Mouse (Mus musculus): ENCODE data around the gene Rilp. TPM values are rescaled to one million over a fixed set of nuclear protein-coding genes. Genes with fewer than 3 reads are reported as not detected.
A peak's percentile ranks its signal among the peaks of the same experiment; 100 is the strongest.

The Rilp gene
- total and polyA plus RNA-seq, 3 experiments, result 39.2 to 48.8 (median 40.5) TPM

DNA sequence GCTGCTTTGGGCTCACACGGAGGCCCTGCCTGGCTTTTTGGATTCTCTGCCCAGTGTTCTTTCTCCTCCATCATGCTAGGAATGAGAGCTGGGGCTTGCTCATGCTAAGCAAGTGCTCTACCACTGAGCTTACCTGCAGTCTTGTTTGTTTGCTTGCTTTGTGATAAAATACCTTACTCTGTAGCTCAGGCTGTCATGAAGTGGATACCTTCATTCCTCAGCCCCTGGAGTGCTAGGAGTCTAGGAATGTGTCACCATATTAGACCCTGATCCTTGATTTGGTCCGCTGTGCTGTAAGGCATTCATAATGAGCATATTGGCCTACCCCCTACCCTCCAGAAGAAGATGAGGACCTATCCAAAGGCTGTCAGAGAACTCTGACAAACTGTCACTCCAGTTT lies 12.9 kb downstream of the Rilp start:
- Histone ChIP-seq H3K79me2 (replicated peaks; ENCODE audit: control insufficient read depth, insufficient read depth, low read length) (no peaks in the 10 kb centered on the region), H3K36me3 (ENCODE audit: control insufficient read depth, insufficient read depth, low read length) (no peaks in the 10 kb centered on the region), H3K4me1 (ENCODE audit: control insufficient read depth, insufficient read depth, low read length) (no peaks in the 10 kb centered on the region), H3K9ac (ENCODE audit: low read depth, low read length) (no peak overlapping the region), H3K27me3 (ENCODE audit: control insufficient read depth, insufficient read depth, low read length) (no peaks in the 10 kb centered on the region), H3K4me3 (no peak overlapping the region), H3K27ac (no peak overlapping the region)
- WGBS, result 97% methylated on average over 2 of the region's 2 CpGs
- TF ChIP-seq CTCF (IDR thresholded peaks at IDR 0.05), result no peak
- TF ChIP-seq EP300 (IDR thresholded peaks at IDR 0.05; ENCODE audit: insufficient read depth, low read depth, low read length), result no peak
- TF ChIP-seq POLR2A (IDR thresholded peaks at IDR 0.05; ENCODE audit: insufficient read depth, low read depth, low read length), result no peak
- intact Hi-C loops (cut with DNase I), result no loop called here
- no peak for DNase-seq

DNA sequence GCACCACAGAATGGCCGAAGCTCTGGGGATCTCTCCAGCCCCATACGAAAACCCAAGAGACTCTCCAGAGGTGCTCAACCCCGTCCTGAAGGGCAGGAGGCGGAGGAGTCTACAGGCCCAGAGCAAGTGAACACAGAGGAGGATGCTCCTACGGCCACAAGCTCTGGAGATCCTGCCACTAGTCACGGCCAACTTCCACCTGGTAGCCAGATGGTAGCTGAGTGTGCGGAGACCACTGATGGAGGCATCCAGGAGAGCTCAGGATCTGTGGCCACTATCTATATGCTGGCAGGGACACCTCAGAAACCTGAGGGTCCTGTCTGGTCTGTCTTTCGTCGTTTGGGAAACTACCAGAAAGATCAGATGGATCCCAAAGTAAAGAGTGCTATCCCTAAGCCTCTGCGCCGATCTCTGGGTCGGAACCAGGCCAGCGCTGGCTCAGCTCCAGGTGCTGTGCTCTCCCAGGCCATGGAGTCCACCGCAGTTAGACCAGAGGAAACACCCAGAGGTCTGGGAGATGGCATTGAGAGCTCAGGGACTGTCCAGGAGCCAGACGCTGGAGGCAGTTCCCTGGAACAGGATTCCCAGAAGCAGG lies 15.7 kb downstream of the Rilp start:
- Histone ChIP-seq H3K79me2 (replicated peaks; ENCODE audit: control insufficient read depth, insufficient read depth, low read length) (no peaks in the 10 kb centered on the region), H3K4me3 (no peak overlapping the region), H3K4me1 (ENCODE audit: control insufficient read depth, insufficient read depth, low read length) (0 out of 2 replicates have a peak, but pooled peaks cover 1% of the 10 kb centered on the region), H3K36me3 (ENCODE audit: control insufficient read depth, insufficient read depth, low read length) (no peaks in the 10 kb centered on the region), H3K27me3 (ENCODE audit: control insufficient read depth, insufficient read depth, low read length) (no peaks in the 10 kb centered on the region), H3K27ac (no peak overlapping the region), H3K9ac (ENCODE audit: low read depth, low read length) (no peak overlapping the region)
- WGBS, result 85% methylated on average over 15 of the region's 15 CpGs
- TF ChIP-seq POLR2A (IDR thresholded peaks at IDR 0.05; ENCODE audit: insufficient read depth, low read depth, low read length) (no peak), CTCF (IDR thresholded peaks at IDR 0.05) (no peak), EP300 (IDR thresholded peaks at IDR 0.05; ENCODE audit: insufficient read depth, low read depth, low read length) (no peak)
- intact Hi-C loops (cut with DNase I), result no loop called here
- DNase-seq, result no peak

DNA sequence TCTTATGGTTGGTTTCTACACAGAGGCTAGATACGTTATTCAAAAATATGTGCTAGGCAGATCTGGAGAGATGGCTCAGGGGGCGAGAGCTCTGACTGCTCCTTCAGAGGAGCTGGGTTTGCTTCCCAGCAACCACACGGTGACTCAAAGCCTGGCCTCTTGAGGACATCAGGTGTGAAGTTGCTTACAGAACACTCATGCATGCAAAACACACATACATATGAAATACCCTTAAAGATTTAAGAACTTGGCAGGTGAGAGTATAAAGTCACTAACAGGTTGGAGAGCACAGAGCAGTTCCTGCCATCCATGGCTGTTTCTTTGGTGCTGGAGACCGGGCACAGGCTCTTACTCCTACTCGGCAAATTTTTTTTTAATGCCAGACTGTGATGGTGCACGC lies 17.0 kb downstream of the Rilp start:
- Histone ChIP-seq H3K27ac (no peak overlapping the region), H3K27me3 (ENCODE audit: control insufficient read depth, insufficient read depth, low read length) (no peaks in the 10 kb centered on the region), H3K79me2 (replicated peaks; ENCODE audit: control insufficient read depth, insufficient read depth, low read length) (no peaks in the 10 kb centered on the region), H3K36me3 (ENCODE audit: control insufficient read depth, insufficient read depth, low read length) (no peaks in the 10 kb centered on the region), H3K4me1 (ENCODE audit: control insufficient read depth, insufficient read depth, low read length) (0 out of 2 replicates have a peak, but pooled peaks cover 1% of the 10 kb centered on the region), H3K9ac (ENCODE audit: low read depth, low read length) (no peak overlapping the region), H3K4me3 (no peak overlapping the region)
- WGBS, result 89% methylated on average over 6 of the region's 6 CpGs
- DNase-seq, result no peak
- intact Hi-C loops (cut with DNase I), result no loop called here
- no peak for TF ChIP-seq EP300 (IDR thresholded peaks at IDR 0.05; ENCODE audit: insufficient read depth, low read depth, low read length)
- TF ChIP-seq CTCF (IDR thresholded peaks at IDR 0.05), result no peak
- TF ChIP-seq POLR2A (IDR thresholded peaks at IDR 0.05; ENCODE audit: insufficient read depth, low read depth, low read length), result no peak

DNA sequence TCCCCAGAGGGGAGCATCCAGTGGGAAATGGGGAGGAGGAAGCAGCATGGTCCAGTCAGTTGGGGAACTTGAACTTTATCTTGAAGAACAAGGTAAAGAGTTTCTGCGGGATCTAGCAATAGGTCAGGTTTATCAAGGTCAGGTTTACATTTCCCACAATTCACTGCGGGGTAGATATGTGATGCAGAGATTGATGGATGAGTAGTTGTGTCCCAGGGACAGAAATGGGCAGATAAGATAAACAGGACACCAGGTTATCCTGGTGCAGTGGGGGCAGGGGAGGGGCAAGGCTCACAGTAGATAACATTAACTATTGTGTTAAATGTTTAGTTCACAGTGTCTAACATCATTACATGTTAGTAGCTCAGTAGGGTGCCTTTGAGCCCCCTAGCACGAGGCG lies 19.9 kb downstream of the Rilp start:
- 46% methylated on average over 4 of the region's 4 CpGs for WGBS
- H3K36me3 ChIP-seq (ENCODE audit: control insufficient read depth, insufficient read depth, low read length), result no peaks in the 10 kb centered on the region
- no peak for TF ChIP-seq EP300 (IDR thresholded peaks at IDR 0.05; ENCODE audit: insufficient read depth, low read depth, low read length)
- no peak for TF ChIP-seq POLR2A (IDR thresholded peaks at IDR 0.05; ENCODE audit: insufficient read depth, low read depth, low read length)
- no peak for TF ChIP-seq CTCF (IDR thresholded peaks at IDR 0.05)

DNA sequence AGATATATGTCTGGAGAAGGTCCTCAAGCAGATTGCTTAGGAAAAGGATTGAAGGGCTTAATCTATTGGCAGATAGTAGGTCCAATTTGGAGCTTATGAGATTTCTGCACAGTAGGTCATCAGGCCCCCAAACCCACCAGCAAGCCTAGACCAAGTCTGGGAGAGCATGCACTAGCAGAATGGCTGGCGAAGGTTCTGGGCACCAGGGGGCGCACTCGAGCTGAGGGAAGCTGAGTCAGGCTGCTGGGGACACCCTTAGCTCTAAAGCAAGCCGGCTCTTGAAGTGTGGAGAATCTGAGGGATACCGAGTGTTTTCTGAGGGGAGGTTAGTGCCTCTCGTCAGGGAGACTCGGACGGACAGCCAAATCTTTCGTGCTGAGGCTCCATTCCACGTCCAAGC lies 20.4 kb downstream of the Rilp start:
- WGBS, result 0% methylated on average over 10 of the region's 10 CpGs
- Histone ChIP-seq H3K27ac (peak overlapping the region; percentile 88), H3K4me1 (ENCODE audit: control insufficient read depth, insufficient read depth, low read length) (peaks cover 9% of the 10 kb centered on the region), H3K79me2 (replicated peaks; ENCODE audit: control insufficient read depth, insufficient read depth, low read length) (no peaks in the 10 kb centered on the region), H3K4me3 (peak overlapping the region; percentile 68), H3K36me3 (ENCODE audit: control insufficient read depth, insufficient read depth, low read length) (no peaks in the 10 kb centered on the region), H3K9ac (ENCODE audit: low read depth, low read length) (peak overlapping the region; percentile 89), H3K27me3 (ENCODE audit: control insufficient read depth, insufficient read depth, low read length) (no peaks in the 10 kb centered on the region)
- DNase-seq, result peak; percentile 92 to 99
- TF ChIP-seq EP300 (IDR thresholded peaks at IDR 0.05; ENCODE audit: insufficient read depth, low read depth, low read length) (peak; percentile 88; the same call in 1 of the 2 replicates), CTCF (IDR thresholded peaks at IDR 0.05) (no peak; the same call in none of the 2 replicates)
- intact Hi-C loops (cut with DNase I), result loop anchor here (1.0 to 2.0 kb wide), 2 partner anchors 18 to 43 kb away; partner anchors contain the start of gene Scarf1

More for the DNA sequence above, 19.9 kb downstream of the Rilp start:
- intact Hi-C loops (cut with DNase I), result loop anchor here (1.0 to 2.0 kb wide), 2 partner anchors 17 to 44 kb away; partner anchors contain the start of gene Scarf1
- Histone ChIP-seq H3K27ac (no peak overlapping the region), H3K27me3 (ENCODE audit: control insufficient read depth, insufficient read depth, low read length) (no peaks in the 10 kb centered on the region), H3K9ac (ENCODE audit: low read depth, low read length) (no peak overlapping the region), H3K4me3 (no peak overlapping the region), H3K4me1 (ENCODE audit: control insufficient read depth, insufficient read depth, low read length) (peaks cover 4% of the 10 kb centered on the region), H3K79me2 (replicated peaks; ENCODE audit: control insufficient read depth, insufficient read depth, low read length) (no peaks in the 10 kb centered on the region)
- DNase-seq, result no peak

DNA sequence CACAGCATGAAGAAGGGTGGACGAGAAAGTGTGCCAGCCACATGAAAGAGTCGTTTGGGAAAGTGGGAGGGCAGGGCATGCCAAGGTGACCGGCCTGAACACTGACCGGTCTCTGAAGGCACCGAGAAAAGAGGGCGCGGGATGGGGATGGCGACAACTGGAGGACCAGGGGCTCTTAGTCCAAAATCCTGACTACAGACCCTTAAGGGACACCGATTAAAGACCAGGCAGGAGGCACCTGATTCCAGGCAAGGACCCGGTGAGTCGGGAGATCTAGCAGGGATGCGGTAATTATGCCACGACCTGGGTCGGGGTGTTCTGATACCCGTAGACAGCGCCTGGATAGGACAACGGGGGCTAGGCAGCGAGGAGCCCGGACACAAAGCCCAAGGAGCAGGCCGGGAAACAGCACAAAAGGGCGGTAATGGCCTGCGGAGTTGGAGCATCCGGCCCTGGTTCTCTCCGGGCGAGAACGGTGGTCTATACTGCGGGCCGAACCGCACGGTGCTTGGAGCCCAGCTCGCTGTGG lies 21.0 kb downstream of the Rilp start:
- H3K4me3 ChIP-seq, result peak overlapping the region; percentile 68
- intact Hi-C loops (cut with DNase I), result loop anchor here (1.0 to 2.0 kb wide), 2 partner anchors 18 to 42 kb away; partner anchors contain the start of gene Scarf1
- no peaks in the 10 kb centered on the region for H3K27me3 ChIP-seq (ENCODE audit: control insufficient read depth, insufficient read depth, low read length)
- H3K9ac ChIP-seq (ENCODE audit: low read depth, low read length), result peak overlapping the region; percentile 89
- DNase-seq, result peak in 1 of 2 experiments; percentile 53
- H3K36me3 ChIP-seq (ENCODE audit: control insufficient read depth, insufficient read depth, low read length), result no peaks in the 10 kb centered on the region
- H3K79me2 ChIP-seq (replicated peaks; ENCODE audit: control insufficient read depth, insufficient read depth, low read length), result no peaks in the 10 kb centered on the region
- H3K27ac ChIP-seq, result peak overlapping the region; percentile 88
- TF ChIP-seq POLR2A (IDR thresholded peaks at IDR 0.05; ENCODE audit: insufficient read depth, low read depth, low read length) (0 out of 2 replicates have a peak, but pooled peaks have one; percentile 6), CTCF (IDR thresholded peaks at IDR 0.05) (no peak)
- under 1% methylated on average over 31 of the region's 31 CpGs for WGBS
- H3K4me1 ChIP-seq (ENCODE audit: control insufficient read depth, insufficient read depth, low read length), result peaks cover 9% of the 10 kb centered on the region

Data from heart, adult 2 months (tissue).